Mouse (Mus musculus) stomach, embryonic 16.5 days (tissue): ENCODE data around the gene Tssc4. TPM values are rescaled to one million over a fixed set of nuclear protein-coding genes. Genes with fewer than 3 reads are reported as not detected.

Source experiments
- polyA plus RNA-seq: library from polyadenylated mRNA; unstranded; fragments of >200 nt; fragmentation: Nextera tagmentation; extraction: Ambion mirVana; gene quantifications from 2 replicates; pipeline ENCODE4 v1.2.1, GENCODE M21; 2015

Gene Tssc4
- polyA plus RNA-seq, 1 experiment from 2014 or later, result 75.8 TPM

Other genes starting within 250 kb of the Tssc4 start
- gene Th, start 138.1 kb upstream of the Tssc4 start, polyA plus RNA-seq, result 3.0 and 4.0 TPM in 2 replicates
- gene Ascl2, start 100.0 kb upstream of the Tssc4 start, polyA plus RNA-seq, result 6.2 and 6.7 TPM in 2 replicates
- 4.1 and 6.0 TPM in 2 replicates for gene Tspan32, start 64.2 kb upstream of the Tssc4 start, polyA plus RNA-seq
- 638 and 686 TPM in 2 replicates for gene Cd81, start 16.5 kb upstream of the Tssc4 start, polyA plus RNA-seq
- gene Trpm5, start 25.4 kb downstream of the Tssc4 start, polyA plus RNA-seq, result 18.3 and 18.5 TPM in 2 replicates
- gene Kcnq1, start 37.1 kb downstream of the Tssc4 start, polyA plus RNA-seq, result 10.0 and 10.1 TPM in 2 replicates